Mouse (Mus musculus) heart, postnatal 14 days (tissue): ENCODE results near the gene Srsf12. TPM values are rescaled to one million over a fixed set of nuclear protein-coding genes. Genes with fewer than 3 reads are reported as not detected.
A peak's percentile ranks its signal among the peaks of the same experiment; 100 is the strongest.

Experiments
- DNase-seq, 2 experiments: peaks; one replicate each; pipeline ENCODE4 v3.0.0; 2021 to 2022
- intact Hi-C: fragments of 180-260 bp; cut with DNase I; formaldehyde crosslinking; loops from one replicate; pipeline ENCODE4 v1.15.1; 2025
- total RNA-seq, 2 experiments: library from RNA; stranded (reverse); gene quantifications; 2 replicates each; pipeline ENCODE4 v1.2.3; 2021

The Srsf12 gene
- total RNA-seq, 2 experiments from 2014 or later = not detected

DNA sequence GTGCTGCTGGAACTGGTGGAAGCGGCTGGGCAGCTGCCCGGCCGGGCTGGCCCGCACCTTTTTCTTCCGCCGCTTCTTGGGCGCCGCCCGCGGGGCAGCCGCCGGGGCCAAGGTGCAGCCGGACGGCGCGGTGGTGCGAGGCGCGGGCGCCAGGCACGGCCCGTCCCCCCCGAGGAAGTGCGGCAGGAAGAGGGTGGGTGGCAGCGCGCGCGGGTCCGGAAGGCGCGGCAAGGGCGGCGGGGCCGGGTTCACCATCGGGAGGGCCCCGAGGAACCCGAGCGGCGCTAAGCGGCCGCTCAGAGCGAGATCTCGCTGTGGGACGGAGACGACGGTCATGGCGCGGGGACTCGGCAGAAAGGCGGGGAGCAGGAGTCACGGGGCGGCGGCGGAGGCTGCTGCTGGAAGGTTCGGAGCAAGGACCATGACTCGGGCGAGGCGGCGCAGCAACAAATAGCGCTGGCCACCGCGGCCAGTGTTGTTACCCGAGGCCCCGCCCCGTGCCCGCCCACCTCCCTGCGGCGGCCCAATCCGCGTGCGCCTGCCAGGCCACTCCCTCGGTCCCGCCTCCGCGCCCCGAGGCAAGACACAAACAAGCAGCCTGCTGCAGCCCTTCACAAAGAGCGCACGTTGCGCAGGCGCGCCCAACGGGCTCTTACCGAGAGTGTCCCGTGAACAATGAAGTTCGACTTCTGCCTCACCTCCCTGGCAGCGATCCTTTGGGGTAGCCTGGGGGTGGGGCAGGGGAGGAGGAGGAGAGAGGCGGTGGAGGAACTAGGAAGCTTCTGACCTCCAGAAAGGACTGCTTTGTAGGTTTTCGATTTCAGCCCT lies 39.5 kb downstream of the Srsf12 start:
- DNase-seq = peak; percentile 98 to 99
- intact Hi-C loops = loop anchor here (5.0 kb wide), 3 partner anchors 34 to 216 kb away; partner anchors contain the start of genes Pm20d2 and Ube2j1

DNA sequence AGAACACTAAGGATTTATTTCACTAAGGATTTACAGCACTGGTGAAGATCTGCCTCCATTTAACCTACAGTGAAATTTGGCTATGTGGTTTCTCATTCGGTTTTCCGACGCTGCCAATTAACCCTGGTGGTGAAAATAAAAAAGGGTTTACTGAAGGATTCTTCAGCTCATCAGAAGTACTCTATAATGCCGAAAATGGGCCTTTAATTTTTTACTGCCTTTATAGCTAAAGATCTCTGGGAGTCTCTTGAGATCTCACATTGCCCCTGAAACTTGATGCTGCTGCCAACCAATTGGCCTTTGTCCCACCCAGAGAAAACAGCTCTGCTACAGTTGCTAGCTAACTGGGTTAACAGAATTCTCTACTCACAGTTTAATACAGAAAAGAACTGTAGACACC lies 40.1 kb downstream of the Srsf12 start:
- DNase-seq = no peak
- intact Hi-C loops = loop anchor here (5.0 kb wide), 3 partner anchors 33 to 217 kb away; partner anchors contain the start of genes Pm20d2 and Ube2j1

DNA sequence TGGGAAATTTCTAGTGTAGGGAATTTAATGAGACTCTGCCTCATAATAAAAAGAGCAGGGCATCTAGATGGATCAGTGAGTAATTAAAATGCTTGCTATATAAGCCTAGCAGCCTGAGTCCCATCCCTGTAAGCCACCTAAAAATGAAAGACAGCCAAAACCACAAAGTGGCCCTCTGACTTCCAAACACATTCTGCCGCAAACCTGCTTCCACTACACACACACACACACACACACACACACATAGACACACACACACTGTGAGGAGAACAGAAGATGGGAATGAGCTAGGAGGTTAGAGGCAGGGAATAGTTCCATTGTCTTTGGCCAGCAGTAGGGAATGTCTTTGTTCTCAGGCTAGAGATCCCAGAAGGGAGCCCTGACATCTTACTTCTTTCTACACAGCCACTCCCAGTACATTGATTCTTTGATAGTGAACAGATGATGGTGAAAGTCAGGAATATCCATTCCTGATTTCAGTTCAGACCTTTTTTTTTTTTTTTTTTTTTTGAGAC lies 41.0 kb downstream of the Srsf12 start:
- intact Hi-C loops = loop anchor here (5.0 kb wide), 3 partner anchors 33 to 217 kb away; partner anchors contain the start of genes Pm20d2 and Ube2j1
- no peak for DNase-seq

DNA sequence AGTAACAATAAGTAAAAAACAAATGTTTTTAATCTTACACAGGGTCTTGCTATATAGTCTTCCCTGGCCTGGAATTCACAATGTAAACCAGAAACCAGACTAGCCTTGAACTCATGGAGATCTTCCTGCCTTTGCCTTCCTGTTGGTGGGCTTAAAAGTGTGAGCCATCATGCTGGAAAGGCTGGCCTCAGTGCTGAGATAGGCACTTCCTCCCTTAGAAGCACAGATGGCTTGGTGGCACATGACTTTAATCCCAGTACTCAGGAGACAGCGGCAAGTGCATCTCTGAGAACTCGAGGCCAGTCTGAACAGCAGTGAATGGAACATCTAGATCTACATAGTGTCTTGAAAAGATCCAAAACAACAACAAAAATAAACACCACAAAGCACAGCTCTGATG lies 42.1 kb downstream of the Srsf12 start:
- DNase-seq = no peak
- intact Hi-C loops = no loop called here

DNA sequence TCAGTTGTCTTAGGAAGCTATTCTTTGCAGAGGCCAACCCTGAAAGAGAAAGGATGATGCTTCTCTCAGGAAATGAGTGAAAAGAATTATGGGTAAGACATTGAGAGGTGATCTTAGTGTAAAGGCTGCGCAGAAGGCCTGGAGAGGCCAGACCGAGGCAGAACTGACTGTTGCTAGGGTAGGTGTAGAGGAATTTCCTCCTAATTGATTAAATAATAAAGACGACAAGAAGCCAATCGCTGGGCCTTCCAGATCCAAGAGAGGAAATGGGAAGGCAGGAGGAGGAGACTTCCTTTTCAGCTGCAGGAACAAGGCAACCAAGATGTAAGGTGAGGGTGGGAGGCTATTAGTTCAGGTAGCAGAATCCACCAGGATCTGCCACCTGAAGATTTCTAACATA lies 45.9 kb downstream of the Srsf12 start:
- no peak for DNase-seq
- intact Hi-C loops = no loop called here

DNA sequence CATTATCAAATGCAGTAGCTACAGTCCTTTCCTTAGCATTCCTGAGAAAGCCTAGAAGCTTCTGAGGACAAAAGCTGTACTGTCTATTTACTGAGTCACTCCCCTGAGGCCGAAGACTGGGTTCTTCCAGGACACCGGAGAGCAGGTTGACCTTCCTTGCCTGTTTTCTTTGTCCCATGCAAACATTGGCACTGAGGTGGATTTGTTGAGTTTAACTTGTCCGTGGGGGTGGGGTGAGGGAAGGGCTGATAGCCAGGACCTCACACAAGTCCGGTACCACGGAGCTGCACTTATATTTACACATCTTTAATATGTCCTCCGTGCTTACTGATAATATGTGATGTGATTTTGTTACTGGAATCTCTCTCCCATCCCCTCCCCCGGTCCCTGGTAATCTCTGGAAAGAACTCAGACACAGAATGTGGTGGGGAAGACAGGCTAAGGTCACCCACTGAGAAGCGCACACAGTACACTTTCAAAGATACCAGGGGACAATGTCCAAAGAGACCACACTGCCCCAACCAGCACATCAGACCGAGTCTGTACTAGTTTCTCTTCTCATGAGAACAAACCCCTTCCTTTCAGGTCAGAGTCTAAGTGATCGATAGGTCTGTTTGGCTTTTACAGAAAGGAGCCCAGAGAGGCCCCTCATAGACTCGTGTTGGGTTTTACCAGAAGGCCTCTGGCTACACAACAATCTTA lies 48.6 kb downstream of the Srsf12 start:
- peak in 1 of 2 experiments; percentile 38 for DNase-seq
- intact Hi-C loops = no loop called here

DNA sequence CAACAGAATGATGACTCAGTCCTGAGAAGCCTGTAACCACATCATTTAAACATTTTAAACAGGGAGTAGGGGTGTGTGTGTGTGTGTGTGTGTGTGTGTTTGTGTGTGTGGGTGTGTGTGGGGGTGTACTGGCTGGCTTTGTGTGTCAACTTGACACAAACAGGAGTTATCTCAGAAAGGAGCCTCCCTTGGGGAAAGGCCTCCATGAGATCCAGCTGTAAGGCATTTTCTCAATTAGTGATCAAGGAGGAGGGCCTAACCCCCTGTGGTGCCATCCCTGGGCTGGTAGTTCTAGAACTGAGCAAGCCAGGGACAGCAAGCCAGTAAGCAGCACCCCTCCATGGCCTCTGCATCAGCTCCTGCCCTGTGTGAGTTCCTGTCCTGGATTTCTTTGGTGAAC lies 51.5 kb downstream of the Srsf12 start:
- intact Hi-C loops = no loop called here
- DNase-seq = no peak

DNA sequence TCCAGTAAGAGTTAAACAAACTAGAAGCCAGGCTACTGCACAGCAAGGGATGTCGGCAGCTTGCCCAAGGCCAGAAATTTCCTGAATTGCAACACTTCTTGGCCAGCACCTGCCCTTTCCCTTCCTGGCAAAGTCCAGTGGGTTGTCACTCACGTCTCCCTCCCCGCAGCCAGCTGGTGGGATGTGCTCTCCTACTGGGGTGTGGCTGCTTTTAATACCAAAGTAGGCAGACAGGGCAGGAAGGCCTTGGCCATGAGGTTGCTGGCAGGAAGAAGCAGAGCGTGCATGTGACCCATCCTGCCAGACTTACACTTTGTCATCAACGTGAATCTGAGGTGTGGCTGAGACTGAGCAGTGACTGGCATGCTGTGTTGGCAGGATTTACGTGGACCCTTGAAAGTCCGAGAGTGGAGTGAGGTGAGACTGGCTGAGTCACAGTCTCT lies 52.5 kb downstream of the Srsf12 start:
- peak; percentile 93 to 94 for DNase-seq
- intact Hi-C loops = no loop called here

DNA sequence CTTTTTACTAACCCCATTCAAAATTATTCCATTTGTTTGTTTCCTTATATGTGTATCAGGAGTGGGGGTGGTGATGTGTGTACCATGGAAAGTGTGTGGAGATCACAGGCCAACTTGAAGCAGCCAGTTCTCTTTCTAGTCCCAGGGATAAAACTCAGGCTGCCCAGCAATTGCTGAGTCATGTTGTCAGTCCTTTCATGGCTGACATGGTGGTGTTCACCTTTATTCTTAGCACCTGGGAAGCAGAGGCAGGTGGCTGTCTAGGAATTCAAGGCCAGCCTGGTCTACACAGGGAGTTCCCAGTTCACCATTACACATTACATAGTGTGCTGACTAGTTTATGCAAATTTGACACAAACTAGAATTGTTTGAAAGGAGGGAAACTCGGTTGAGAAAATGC lies 54.1 kb downstream of the Srsf12 start:
- no peak for DNase-seq
- intact Hi-C loops = no loop called here

DNA sequence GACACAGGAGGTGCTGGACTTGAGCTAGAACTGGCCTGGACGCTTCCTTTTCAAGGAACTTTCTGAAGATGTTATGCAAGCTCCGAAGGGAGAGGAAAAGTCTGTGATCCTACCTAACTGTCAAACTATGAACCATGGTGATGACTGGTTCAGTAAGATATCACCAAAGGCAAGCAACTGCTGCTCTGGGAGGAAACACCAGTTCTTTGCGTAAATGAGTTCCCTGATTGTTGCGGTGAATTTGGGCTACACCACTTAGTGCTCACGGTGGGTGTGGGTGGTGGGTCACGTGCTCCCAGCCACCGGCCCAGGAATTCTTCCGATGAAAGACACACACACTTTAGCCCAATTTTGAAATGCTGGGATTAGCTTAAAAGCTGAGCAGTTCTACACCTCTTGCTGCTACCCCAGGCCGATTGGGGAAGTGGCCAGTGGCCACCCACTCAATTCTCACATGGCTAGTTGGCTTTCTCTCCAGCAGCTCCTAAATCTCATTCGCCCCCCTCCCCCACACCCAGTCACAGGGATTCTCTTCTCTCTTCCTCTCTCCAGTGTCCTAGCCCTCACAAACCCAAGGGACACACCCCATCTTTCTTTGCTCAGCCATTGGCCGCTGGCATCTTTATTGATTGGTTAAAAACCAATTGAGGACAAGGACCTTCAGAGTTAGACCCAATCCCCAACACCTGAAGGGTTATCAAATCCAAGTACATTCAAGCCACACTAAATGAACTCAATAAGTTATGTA lies 56.4 kb downstream of the Srsf12 start:
- intact Hi-C loops = no loop called here
- no peak for DNase-seq

DNA sequence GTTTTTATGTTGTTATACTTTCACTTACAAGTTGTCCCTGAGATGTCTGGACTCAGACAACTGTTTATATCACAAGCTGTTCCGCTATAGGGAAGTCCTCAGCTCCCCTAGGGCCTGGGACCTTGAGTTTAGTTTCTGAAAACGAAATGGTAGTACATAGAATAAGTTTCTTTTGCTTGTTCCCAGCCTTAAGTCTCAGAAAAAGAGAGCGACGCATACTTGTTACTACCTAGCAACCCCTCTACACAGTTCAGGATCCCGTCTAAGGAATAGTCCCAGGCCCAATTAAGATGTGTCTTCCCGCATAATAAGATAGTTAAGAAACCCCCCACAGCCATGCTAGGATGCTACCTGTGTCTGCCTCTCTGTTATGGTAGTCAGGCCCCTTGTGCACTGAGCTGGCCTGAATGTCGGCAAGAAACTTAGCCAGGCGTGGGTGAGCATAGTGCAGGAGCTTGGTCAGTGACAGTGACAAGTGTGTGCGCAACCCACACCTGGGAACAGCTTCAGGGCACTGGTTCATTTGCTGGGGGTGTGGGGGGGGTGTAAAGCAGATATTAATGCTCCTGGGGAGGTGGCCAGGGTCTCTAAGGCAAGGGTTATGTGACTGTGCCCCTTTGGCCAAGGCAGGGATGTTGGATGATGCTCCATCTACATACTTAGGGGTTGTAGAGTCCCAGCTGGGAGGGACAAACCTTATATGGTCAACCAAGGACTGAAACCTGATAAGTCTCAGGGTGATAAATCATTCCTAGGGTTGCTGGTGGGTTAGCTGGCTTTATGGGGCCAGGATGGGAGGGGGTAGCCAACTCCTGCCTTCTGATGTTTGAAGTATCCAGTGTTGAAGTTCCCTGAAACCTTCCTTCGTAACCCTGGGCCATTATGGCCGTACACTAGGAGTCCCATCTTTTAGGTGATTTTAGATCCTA lies 61.9 kb downstream of the Srsf12 start:
- intact Hi-C loops = no loop called here
- DNase-seq = no peak

DNA sequence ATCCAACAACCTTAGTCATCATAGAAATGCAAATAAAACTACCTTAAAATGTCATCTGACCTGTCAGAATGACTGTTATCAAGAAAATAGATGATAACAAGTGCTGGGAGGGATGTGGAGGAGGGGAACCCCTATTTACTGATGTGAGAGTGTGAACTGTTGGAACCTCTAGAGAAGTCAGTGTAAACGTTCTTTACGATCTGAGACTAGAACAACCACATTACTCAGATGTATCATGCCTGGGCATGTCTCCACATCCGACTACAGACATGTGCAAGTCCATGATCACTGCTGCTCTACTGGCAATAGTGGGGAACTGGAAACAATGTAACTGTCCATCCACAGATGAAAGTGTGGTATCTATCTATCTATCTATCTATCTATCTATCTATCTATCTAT lies 64.6 kb downstream of the Srsf12 start:
- intact Hi-C loops = no loop called here
- no peak for DNase-seq

DNA sequence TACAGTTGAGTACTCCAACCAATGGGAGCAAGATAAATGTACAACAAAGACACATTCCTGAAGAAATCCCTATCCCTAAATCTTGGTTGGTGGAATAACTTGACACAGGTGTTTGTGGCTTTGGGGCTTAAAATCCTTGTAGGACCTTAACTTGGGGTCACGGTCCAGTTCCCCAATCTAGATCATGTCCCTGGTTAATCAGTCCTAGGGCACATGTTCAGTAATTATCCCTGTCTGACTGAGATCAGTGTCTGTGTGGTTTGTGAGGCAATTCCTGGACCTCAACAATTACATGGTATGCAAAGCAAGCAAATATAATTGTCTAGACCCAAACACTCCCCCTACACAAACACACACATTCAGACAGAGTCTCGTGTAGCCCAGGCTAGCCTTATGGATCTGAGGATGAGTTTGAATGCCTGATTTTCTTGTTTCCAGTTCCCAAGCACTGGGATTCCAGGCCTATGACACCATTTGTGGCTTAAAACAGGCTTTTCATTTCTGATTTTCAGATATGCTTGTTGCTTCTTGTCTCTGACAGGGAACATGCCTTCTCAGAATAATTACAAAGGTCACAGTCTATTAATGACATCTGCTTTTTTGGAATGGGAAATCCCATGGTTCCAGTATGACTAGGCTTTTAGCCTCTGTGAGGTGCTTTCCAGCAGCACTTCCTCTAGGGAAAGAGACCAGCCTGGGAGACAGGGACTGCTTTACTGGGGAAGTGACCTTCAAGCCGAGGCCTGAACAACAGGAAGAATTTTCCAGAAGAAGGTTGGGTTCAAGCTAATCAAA lies 73.3 kb downstream of the Srsf12 start:
- intact Hi-C loops = loop anchor here (5.0 to 10.0 kb wide), 2 partner anchors 35 to 247 kb away; partner anchors contain the start of gene Ube2j1
- DNase-seq = no peak

Other genes starting within 250 kb of the Srsf12 start
- gene Rragd, start 226.0 kb upstream of the Srsf12 start, total RNA-seq = 10 to 100 TPM; 69.0 to 71.8 TPM
- 10 to 100 TPM; 47.8 to 49.1 TPM for gene Ube2j1, start 177.6 kb upstream of the Srsf12 start, total RNA-seq
- gene Gabrr2, start 146.0 kb upstream of the Srsf12 start, total RNA-seq = 1 to 10 TPM; 1.0 to 1.3 TPM
- under 1 TPM; 0.49 to 0.67 TPM for gene Gabrr1, start 76.5 kb upstream of the Srsf12 start, total RNA-seq
- 10 to 100 TPM; 29.3 to 30.2 TPM for gene Pm20d2, start 19.3 kb upstream of the Srsf12 start, total RNA-seq
- 100 to 1,000 TPM; 133 to 143 TPM for gene Pnrc1, start 81.2 kb downstream of the Srsf12 start, total RNA-seq
- 10 to 100 TPM; 11.2 to 12.1 TPM for gene Rngtt, start 101.3 kb downstream of the Srsf12 start, total RNA-seq